Mouse (Mus musculus) forebrain, embryonic 12.5 days (tissue): ENCODE measurements around the gene C1qc. TPM values are rescaled to one million over a fixed set of nuclear protein-coding genes. Genes with fewer than 3 reads are reported as not detected.

ENCODE experiments used
- ATAC-seq: fragments of 200-750 bp; cut with Nextera tagmentation; 2 replicates; pipeline ENCODE4 v1.8.0; 2017; ENCODE audit warnings: moderate TSS enrichment; ENCODE audit not compliant: low FRiP score
- H3K27ac ChIP-seq: fragments of 300-500 bp; sonication (generic); 2 replicates; pipeline ENCODE4 v1.5.1; 2016; ENCODE audit warnings: mild to moderate bottlenecking
- H3K27me3 ChIP-seq: fragments of 300-500 bp; sonication (generic); 2 replicates; pipeline ENCODE4 v1.6.1; 2016; ENCODE audit warnings: mild to moderate bottlenecking
- H3K36me3 ChIP-seq: fragments of 300-500 bp; sonication (generic); replicated peaks from 2 replicates; pipeline ENCODE4 v1.6.1; 2016; ENCODE audit warnings: mild to moderate bottlenecking
- H3K4me1 ChIP-seq: fragments of 300-500 bp; sonication (generic); 2 replicates; pipeline ENCODE4 v1.6.1; 2016
- H3K4me2 ChIP-seq: fragments of 300-500 bp; sonication (generic); 2 replicates; pipeline ENCODE4 v1.6.1; 2016; ENCODE audit warnings: mild to moderate bottlenecking, moderate library complexity
- H3K4me3 ChIP-seq: fragments of 300-500 bp; sonication (generic); replicated peaks from 2 replicates; pipeline ENCODE4 v1.5.1; 2016; ENCODE audit warnings: mild to moderate bottlenecking
- H3K9ac ChIP-seq: fragments of 300-500 bp; sonication (generic); 2 replicates; pipeline ENCODE4 v1.6.1; 2016; ENCODE audit warnings: mild to moderate bottlenecking
- H3K9me3 ChIP-seq: fragments of 300-500 bp; sonication (generic); 2 replicates; pipeline ENCODE4 v1.6.1; 2016
- WGBS: fragments of 180-500 bp; shearing (Covaris S2); methylation state at CpG from one replicate; pipeline ENCODE4 v1.1.7; 2016; 5-methylcytosine and 5-hydroxymethylcytosine counted together
- polyA plus RNA-seq: library from polyadenylated mRNA; unstranded; fragments of >200 nt; fragmentation: Nextera tagmentation; extraction: Ambion mirVana; gene quantifications from 2 replicates; pipeline ENCODE4 v1.2.1, GENCODE M21; 2016

Gene C1qc
- polyA plus RNA-seq, result 9.5 and 10.2 TPM in 2 replicates

- WGBS, result 58% methylated on average over 5 of the region's 5 CpGs
Observed at GRCm38 (mm10) chr4:136892811-136893210, at the start of gene C1qc. Gene C1qc (minus strand): TSS chr4:136893065.

GRCm38 (mm10) chr4:136937935-136938334 lies 45.1 kb upstream of the C1qc start:
- Histone ChIP-seq H3K36me3 (no peaks in the 10 kb centered on the region), H3K4me2 (no peak overlapping the region), H3K27ac (no peak overlapping the region), H3K4me1 (peaks cover 18% of the 10 kb centered on the region), H3K9me3 (no peaks in the 10 kb centered on the region), H3K27me3 (peaks cover 21% of the 10 kb centered on the region; the same call in 1 of the 2 replicates), H3K4me3 (no peak overlapping the region), H3K9ac (no peak overlapping the region)
- WGBS, result 93% methylated on average over 5 of the region's 5 CpGs
- no peak for ATAC-seq

More at GRCm38 (mm10) chr4:136892811-136893210, at the start of gene C1qc:
- H3K4me1 ChIP-seq, result peaks cover 12% of the 10 kb centered on the region
- no peak within 1 kb of the TSS for H3K4me2 ChIP-seq
- H3K4me3 ChIP-seq, result no peak within 1 kb of the TSS
- H3K9me3 ChIP-seq, result no peaks in the 10 kb centered on the region
- H3K36me3 ChIP-seq, result no peaks in the 10 kb centered on the region
- ATAC-seq, result no peak
- H3K27me3 ChIP-seq, result peaks cover 70% of the 10 kb centered on the region
- no peak within 1 kb of the TSS for H3K27ac ChIP-seq
- H3K9ac ChIP-seq, result no peak within 1 kb of the TSS

DNA sequence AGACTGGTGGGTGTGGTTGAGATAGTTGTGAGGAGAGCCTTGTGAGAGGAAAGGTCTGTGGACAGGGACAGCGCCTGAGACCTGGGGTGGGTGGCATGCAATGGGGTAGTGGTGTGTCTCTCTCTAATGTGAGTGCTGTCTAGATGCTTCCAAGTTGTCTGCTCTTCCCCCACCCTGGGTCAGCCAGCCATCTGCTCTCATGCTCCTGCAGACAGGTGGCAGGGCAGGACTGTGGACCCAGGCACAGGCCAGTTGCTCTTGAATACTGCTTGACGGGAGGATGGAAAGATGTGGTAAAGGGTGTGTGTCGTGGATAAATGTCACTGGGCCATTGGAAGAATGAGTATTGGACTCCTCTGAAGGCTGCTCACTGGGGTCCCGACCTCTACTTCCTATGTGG lies 44.5 kb upstream of the C1qc start:
- Histone ChIP-seq H3K9me3 (no peaks in the 10 kb centered on the region), H3K4me1 (peaks cover 12% of the 10 kb centered on the region), H3K27ac (no peak overlapping the region), H3K9ac (no peak overlapping the region), H3K4me3 (no peak overlapping the region), H3K36me3 (no peaks in the 10 kb centered on the region), H3K4me2 (no peak overlapping the region), H3K27me3 (peaks cover 16% of the 10 kb centered on the region; the same call in 1 of the 2 replicates)
- ATAC-seq, result no peak
- WGBS, result 73% methylated on average over 4 of the region's 4 CpGs

DNA sequence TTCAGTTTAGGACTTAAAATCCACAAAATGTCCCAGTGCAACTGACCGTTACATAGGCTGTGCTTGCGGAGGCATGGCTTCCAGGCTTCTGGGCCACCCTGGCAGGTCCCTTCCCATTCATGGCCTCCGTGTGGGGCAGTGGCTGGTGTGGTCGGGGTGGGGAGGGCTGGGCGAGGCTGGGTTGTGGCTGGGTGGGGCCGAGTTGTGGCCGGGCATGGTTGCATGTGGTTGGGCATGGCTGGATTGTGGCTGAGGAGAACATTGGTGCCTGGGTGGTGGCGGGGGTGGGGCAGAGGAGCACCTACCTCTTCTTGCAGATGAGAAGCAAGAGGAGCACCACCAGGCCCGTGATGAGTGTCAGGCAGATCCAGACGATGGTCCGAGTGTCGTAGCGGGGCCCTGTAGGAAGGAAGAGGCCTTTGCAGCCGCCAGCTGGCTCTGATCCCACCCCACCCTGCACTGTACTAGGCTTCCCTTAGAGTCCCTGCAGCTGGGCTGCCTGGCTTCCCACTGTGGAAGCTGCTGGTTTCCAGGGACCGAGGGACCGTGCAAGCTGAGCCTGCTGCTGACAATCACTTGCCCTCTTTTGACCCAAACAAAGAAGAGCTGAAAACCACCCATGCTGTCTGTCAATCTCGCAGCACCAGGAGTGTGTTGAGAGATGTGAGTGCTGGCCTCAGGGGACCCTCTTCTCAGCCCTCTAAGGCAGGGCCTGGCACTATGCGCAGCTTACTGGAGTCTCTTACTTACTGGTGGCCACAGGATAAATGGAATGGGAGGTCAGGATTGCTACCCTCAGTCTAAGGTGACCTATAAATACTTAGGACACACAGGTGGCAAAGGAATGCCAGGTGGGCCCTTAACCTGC lies 42.1 kb upstream of the C1qc start:
- Histone ChIP-seq H3K4me1 (peaks cover 11% of the 10 kb centered on the region), H3K4me3 (no peak overlapping the region), H3K9me3 (no peaks in the 10 kb centered on the region), H3K4me2 (no peak overlapping the region), H3K27ac (no peak overlapping the region), H3K27me3 (peaks cover 15% of the 10 kb centered on the region; the same call in 1 of the 2 replicates), H3K36me3 (no peaks in the 10 kb centered on the region), H3K9ac (no peak overlapping the region)
- ATAC-seq, result no peak
- 51% methylated on average over 18 of the region's 18 CpGs for WGBS

DNA sequence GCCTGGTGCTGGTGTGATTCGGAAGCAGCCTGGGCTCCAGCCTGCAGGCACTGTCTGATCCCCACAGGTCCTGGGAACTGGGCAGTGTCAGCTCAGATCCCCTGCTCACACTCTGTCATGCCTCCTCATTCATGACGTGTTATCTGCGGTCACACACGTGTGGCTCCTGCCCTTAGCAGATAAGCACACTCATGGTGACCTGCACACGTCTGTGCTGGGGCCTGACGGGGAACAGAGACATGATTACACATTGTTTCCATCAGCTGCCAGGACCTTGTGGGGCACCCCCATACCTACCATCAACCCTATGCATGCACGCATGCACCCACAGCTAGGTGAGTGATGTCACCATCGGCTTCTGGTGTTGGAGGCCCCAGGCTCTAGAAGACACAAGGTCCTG lies 37.6 kb upstream of the C1qc start:
- WGBS, result 90% methylated on average over 8 of the region's 8 CpGs
- Histone ChIP-seq H3K27ac (no peak overlapping the region), H3K9ac (no peak overlapping the region), H3K4me2 (no peak overlapping the region), H3K27me3 (peaks cover 34% of the 10 kb centered on the region), H3K4me3 (no peak overlapping the region), H3K36me3 (no peaks in the 10 kb centered on the region), H3K9me3 (no peaks in the 10 kb centered on the region), H3K4me1 (peaks cover 22% of the 10 kb centered on the region)
- ATAC-seq, result no peak

DNA sequence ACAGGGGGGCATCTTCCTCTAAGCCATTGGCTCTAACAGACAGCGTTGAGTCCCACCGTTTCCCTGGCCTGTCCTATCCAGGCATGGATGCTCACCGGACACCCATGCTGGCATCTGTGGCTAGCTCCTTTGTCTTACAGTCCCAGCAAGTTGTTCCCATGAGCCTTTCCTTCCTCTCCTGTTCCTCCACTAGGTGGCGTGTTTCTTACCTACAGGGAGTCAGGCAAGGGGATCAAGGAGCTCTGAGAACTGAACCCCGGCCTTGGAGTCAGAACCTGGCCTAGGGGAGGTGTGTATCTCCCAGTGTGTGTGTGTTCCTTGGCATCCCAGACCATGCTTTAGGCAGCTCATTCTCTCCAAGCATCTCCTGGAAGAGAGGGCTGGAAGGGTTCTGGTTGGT lies 36.1 kb upstream of the C1qc start:
- Histone ChIP-seq H3K4me1 (peaks cover 11% of the 10 kb centered on the region), H3K27ac (no peak overlapping the region), H3K27me3 (peaks cover 48% of the 10 kb centered on the region), H3K36me3 (no peaks in the 10 kb centered on the region), H3K9ac (no peak overlapping the region), H3K4me3 (no peak overlapping the region), H3K4me2 (no peak overlapping the region), H3K9me3 (no peaks in the 10 kb centered on the region)
- ATAC-seq, result no peak
- 6% methylated on average over 5 of the region's 5 CpGs for WGBS

DNA sequence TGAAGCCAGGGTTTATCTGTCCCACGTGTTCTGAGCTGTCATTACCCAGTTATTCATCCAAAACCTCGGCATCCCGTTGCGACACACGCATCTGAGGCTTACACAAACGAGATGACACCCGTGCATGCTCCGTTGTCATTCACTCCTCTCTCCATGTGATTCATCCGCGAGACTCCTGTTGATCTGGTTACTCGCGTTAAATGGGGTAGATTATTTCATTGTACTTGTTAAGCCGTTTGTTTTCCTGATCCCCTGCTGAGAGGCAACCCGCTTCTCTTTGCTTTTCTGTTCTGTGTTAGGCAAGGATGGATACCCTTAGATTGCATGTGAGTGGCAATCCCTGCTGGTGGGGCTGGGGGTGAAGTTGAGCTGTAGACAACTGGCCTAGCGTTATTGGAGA lies 32.9 kb upstream of the C1qc start:
- H3K9me3 ChIP-seq, result no peaks in the 10 kb centered on the region
- H3K27me3 ChIP-seq, result peaks cover 71% of the 10 kb centered on the region
- no peak overlapping the region for H3K9ac ChIP-seq
- H3K4me3 ChIP-seq, result no peak overlapping the region
- 4% methylated on average over 15 of the region's 15 CpGs for WGBS
- no peak overlapping the region for H3K27ac ChIP-seq
- H3K4me2 ChIP-seq, result no peak overlapping the region
- no peaks in the 10 kb centered on the region for H3K36me3 ChIP-seq
- ATAC-seq, result no peak
- peaks cover 19% of the 10 kb centered on the region for H3K4me1 ChIP-seq

DNA sequence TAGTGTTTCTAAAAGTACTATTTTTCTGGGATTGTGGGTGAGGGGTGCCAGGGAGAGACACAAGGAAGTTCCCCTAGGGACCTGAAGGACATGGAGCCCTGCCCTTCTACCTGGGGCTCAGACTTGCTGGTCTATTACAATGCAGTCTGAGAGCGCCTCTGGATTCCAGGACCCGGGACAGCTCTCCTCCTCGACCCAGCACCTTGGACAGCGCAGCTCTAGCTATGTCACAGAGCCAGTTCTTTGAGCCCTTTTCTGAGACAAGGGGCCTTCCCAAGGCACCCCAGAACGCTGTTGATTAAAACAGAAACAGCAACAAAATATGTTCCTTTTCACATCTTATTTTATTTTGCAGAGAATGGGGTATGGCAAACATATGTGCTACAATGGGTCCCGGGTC lies 31.7 kb upstream of the C1qc start:
- Histone ChIP-seq H3K27me3 (peaks cover 73% of the 10 kb centered on the region), H3K27ac (no peak overlapping the region), H3K9ac (no peak overlapping the region), H3K9me3 (no peaks in the 10 kb centered on the region), H3K4me2 (no peak overlapping the region), H3K4me1 (peaks cover 19% of the 10 kb centered on the region), H3K36me3 (no peaks in the 10 kb centered on the region), H3K4me3 (no peak overlapping the region)
- WGBS, result 6% methylated on average over 6 of the region's 6 CpGs
- ATAC-seq, result no peak

GRCm38 (mm10) chr4:136919526-136919925 lies 26.7 kb upstream of the C1qc start:
- Histone ChIP-seq H3K36me3 (no peaks in the 10 kb centered on the region), H3K4me3 (no peak overlapping the region), H3K9me3 (no peaks in the 10 kb centered on the region), H3K4me1 (peaks cover 26% of the 10 kb centered on the region), H3K9ac (no peak overlapping the region), H3K27ac (no peak overlapping the region), H3K27me3 (peaks cover 50% of the 10 kb centered on the region), H3K4me2 (no peak overlapping the region)
- 88% methylated on average over 3 of the region's 3 CpGs for WGBS
- ATAC-seq, result no peak

GRCm38 (mm10) chr4:136918834-136919233 lies 26.0 kb upstream of the C1qc start:
- no peak for ATAC-seq
- 87% methylated on average over 8 of the region's 8 CpGs for WGBS
- Histone ChIP-seq H3K9ac (no peak overlapping the region), H3K9me3 (no peaks in the 10 kb centered on the region), H3K4me2 (no peak overlapping the region), H3K27me3 (peaks cover 47% of the 10 kb centered on the region), H3K4me3 (no peak overlapping the region), H3K36me3 (no peaks in the 10 kb centered on the region), H3K27ac (no peak overlapping the region), H3K4me1 (peaks cover 30% of the 10 kb centered on the region)

- Histone ChIP-seq H3K4me2 (no peak overlapping the region), H3K9ac (peak overlapping the region; percentile 7; the same call in 1 of the 2 replicates), H3K27me3 (peaks cover 48% of the 10 kb centered on the region), H3K4me1 (peaks cover 39% of the 10 kb centered on the region), H3K36me3 (no peaks in the 10 kb centered on the region), H3K9me3 (no peaks in the 10 kb centered on the region), H3K4me3 (no peak overlapping the region), H3K27ac (peak overlapping the region; percentile 76; the same call in 1 of the 2 replicates)
- 44% methylated on average over 7 of the region's 7 CpGs for WGBS
- ATAC-seq, result peak; percentile 45; the same call in 1 of the 2 replicates
Observed at GRCm38 (mm10) chr4:136917165-136917524, 24.3 kb upstream of the C1qc start.

- WGBS, result 51% methylated on average over 20 of the region's 20 CpGs
- peaks cover 40% of the 10 kb centered on the region for H3K4me1 ChIP-seq
- H3K4me3 ChIP-seq, result no peak overlapping the region
- peaks cover 50% of the 10 kb centered on the region for H3K27me3 ChIP-seq
- H3K27ac ChIP-seq, result peak overlapping the region; percentile 76
- H3K4me2 ChIP-seq, result no peak overlapping the region
- no peaks in the 10 kb centered on the region for H3K36me3 ChIP-seq
- ATAC-seq, result peak; percentile 43; the same call in 1 of the 2 replicates
- H3K9ac ChIP-seq, result no peak overlapping the region
- H3K9me3 ChIP-seq, result no peaks in the 10 kb centered on the region
Observed at GRCm38 (mm10) chr4:136916359-136917164, 23.7 kb upstream of the C1qc start.
